Mouse (Mus musculus) adrenal gland, postnatal 10 days (tissue): ENCODE measurements at regions not wholly inside any gene's neighbourhood (a gene's known extent, or its start where the extent isn't known, plus 50 kb on each side); places are given as distances from the start of the nearest gene placed in this dataset.

ENCODE experiments used
- DNase-seq: peaks from one replicate; pipeline ENCODE4 v3.0.0; 2021; ENCODE audit warnings: mixed read lengths

- no peak for DNase-seq
Observed at GRCm38 (mm10) chr4:87718166-87718805, 314.9 kb downstream of the Mllt3 start.

DNA sequence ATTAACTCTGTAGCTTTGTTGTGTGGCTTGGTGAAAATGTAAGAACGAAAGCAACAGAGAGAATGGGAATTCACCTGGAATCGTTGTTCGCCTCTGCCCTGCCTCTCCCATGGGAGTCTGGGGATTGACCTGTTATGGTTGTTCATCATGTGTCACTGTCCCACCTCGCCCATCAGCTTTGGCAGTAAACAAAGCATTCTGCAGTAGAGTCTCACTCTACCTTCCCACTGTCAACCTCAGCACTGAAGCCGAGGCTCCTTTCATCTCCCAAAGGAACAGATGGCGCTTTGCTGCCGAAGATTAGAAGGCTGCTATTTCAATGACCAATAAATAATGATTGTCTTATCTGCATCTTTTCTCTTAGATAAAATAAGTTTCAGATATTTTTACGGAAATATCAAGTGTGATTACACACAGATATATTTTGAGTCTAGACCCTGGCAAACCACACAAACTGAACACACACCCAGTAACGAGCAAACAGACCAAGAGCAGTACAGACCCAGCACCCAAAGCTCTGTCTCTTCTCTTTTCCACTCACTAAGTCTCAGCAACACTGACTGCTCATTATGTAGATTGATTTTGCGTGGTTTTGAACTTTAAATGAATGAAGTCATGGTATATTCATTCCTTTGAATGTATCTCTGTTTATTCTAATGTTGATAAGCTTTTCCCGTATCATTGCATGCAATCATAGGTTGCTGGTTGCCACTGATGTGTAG, 317.8 kb downstream of the Mllt3 start:
- DNase-seq = no peak

DNA sequence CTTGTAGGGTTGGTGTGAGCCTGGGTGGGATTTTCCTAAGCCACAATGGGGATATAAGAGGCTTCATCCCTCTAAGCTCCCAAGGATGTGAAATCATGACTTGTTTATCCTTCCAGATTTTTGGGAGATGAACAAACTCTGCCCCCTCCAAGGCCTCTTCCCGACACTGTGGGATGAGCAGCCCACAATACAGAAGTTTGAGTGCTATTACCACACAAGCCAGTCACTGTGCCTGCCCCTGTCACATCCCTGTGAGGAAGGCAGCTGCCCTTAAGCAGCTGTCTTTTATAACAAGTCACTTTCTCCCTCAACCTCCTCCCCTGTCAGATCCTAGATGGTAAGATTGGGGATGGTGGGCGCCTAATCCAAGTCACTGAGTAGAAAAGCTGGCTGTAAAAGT, 320.5 kb downstream of the Mllt3 start:
- no peak for DNase-seq

DNA sequence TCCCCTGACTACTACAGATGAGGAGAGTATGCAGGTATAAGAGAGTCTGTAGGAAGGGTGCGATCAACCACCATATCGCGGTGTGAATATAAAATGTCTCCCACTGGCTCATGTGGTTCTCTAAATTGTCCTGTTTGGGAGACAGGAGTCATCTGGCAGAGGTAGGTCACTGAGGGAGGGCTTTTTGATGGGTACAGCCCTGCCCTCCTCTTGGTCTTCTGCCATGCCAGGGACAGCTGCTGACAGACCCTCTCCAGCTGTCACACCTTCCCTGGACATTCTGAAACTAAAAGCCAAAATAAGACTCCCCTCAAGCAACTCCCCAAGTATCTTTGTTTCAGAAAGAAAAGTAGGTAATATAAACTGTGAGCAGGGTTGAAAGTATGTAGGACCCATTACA, 320.9 kb downstream of the Mllt3 start:
- no peak for DNase-seq

GRCm38 (mm10) chr4:87711185-87711827, 321.9 kb downstream of the Mllt3 start:
- DNase-seq = no peak

DNA sequence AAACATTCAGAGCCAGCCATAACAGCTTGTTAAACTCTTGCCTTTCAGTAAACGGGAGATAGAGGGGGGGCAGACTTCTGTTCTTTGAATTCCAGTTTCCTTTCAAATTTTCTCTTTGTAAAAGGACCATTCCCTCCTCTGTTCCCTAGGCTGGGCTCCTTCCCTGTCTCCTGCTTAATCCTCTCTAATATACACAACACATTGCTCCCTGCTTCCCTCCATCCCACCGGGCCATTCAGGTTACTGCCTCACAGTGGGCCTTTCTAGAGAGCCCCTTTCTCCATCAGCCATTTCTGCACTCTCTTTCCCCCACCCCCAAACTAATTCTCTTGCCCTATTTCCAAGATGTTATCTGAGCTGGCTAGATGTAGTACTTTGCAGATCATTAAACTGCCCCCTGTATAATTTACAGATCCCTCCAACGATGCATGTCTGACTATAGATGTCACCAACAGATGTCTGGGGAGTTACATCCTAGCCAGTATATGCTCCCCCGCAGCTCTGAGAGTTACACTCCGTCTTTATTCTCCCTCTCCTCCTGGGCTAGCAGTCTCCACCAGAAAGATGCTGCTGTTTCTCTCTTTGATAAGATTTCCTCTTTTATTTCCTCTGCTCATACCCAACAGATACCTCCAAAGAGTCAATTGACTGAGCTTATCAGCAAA, 324.1 kb downstream of the Mllt3 start:
- DNase-seq = no peak

- DNase-seq = no peak
Observed at GRCm38 (mm10) chr4:87707386-87707785, 325.8 kb downstream of the Mllt3 start.

GRCm38 (mm10) chr4:87702834-87703233, 330.3 kb downstream of the Mllt3 start:
- DNase-seq = no peak

- no peak for DNase-seq
Observed at GRCm38 (mm10) chr4:87702290-87702689, 330.9 kb downstream of the Mllt3 start.

GRCm38 (mm10) chr4:87701024-87701423, 332.1 kb downstream of the Mllt3 start:
- no peak for DNase-seq

GRCm38 (mm10) chr4:87700508-87700907, 332.7 kb downstream of the Mllt3 start:
- no peak for DNase-seq

- no peak for DNase-seq
Observed at GRCm38 (mm10) chr4:87699586-87699985, 333.6 kb downstream of the Mllt3 start.

GRCm38 (mm10) chr4:87698750-87699149, 334.4 kb downstream of the Mllt3 start:
- no peak for DNase-seq

DNA sequence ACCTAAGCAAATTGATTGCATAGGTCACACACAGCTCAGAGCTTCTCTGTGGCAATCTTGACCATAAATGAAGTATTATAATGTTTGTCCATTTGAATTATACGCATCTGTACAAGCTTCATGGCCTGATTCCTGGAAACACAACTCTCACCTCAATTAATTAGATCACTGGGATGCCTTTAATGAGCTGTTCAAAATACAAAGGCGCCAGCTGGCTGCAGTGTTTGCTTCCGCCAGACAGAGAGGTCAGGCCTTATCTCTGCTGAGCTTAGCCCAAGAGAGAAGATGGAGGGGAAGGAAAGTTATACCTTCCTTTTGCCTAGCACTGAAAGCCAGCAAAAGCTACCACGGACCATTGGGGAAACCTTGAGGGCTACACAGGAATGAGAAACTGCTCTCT, 336.2 kb downstream of the Mllt3 start:
- DNase-seq = no peak

DNA sequence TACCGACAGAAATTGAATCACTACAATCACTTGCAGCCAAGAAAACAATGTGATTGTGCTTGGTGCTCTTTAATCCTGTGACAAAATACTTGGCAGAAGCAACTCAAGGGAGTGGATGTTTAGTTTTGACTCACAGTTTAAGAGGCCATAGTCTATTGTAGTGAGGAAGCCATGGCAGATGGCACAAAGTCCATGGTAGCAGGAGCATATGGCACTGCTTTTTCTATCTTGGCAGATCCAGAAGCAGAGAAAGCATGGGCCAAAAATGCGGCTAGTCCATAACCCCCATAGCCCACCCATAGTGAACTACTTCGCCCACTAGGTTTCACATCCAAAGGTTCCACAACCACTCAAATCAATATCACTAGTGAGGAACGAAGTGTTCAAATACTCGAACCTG, 337.4 kb downstream of the Mllt3 start:
- no peak for DNase-seq

DNA sequence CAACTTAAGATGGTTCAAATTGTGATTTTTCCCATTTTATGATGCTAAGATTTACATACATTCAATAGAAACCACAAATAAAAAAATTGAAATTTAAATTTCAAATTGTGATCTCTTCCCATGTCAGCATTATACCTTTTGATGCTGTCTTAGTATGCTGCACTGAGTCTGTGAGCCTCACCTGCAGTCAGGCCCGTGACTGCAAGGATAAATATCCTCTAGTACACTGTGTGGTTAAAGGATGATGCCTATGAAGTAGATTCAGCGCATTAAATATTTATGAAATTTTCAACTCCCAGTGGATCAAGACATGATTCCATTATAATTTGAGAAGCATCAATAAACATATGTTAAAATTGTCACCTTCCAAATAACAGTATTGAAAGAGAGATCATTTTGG, 340.4 kb downstream of the Mllt3 start:
- no peak for DNase-seq

GRCm38 (mm10) chr4:87684952-87685351, 348.2 kb downstream of the Mllt3 start:
- DNase-seq = no peak

GRCm38 (mm10) chr4:87682783-87683182, 350.4 kb downstream of the Mllt3 start:
- no peak for DNase-seq

- no peak for DNase-seq
Observed at GRCm38 (mm10) chr4:87671101-87671500, 362.1 kb downstream of the Mllt3 start.

DNA sequence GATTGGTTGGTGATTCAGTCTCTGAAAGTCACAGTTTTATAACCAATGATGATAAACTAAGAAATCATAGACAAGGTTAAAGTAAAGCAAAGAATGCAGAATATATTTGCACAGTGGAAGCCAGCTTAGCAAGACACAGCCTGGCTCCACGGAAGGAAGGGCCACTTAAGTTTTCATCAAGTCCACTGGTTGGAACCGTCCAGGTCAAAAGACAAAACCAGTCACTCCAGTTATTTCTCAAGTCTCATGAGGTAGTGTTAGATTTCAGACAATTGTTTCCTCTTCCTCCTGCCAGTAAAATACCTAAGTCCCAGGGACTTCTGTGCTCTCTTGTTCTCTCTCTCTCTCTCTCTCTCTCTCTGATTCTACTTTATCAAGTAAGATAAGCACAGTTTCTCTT, 363.0 kb downstream of the Mllt3 start:
- DNase-seq = no peak

- no peak for DNase-seq
Observed at GRCm38 (mm10) chr4:87669480-87669879, 363.7 kb downstream of the Mllt3 start.

- DNase-seq = no peak
Observed at GRCm38 (mm10) chr4:87668314-87668713, 364.9 kb downstream of the Mllt3 start.

DNA sequence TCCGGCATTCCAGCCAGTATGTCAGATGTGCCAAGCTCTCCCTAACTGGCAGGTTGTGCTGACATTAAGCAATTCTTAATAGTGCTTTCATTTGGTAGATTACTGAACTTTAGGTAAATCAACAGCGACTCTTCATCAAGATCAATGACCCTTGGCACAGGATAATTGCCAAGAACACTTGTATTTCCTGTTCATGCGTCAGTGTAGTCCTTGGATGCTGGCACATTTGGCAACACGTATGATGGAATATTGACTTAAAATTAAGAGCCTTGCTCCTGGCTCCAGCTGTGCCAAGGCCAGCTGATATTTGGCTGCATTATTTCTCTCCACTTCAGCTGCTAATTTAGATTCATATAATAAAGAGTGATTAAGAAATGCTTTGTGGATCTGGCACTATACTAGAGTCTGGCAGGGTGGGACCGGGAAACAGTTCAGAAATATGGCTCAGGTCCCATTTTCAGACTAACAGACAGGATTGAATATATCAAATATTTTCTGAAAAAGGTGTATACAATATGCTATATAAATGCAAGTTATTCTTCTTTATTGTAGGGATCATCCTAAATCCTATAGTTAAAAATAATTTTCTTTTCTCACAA, 365.5 kb downstream of the Mllt3 start:
- DNase-seq = peak; percentile 50
